Mouse (Mus musculus): ENCODE results near the gene Wdr37. TPM values are rescaled to one million over a fixed set of nuclear protein-coding genes. Genes with fewer than 3 reads are reported as not detected.
"Not testable (repeated sequence)": the region's sequence is repeated elsewhere in the genome, so short reads cannot be mapped to it uniquely, and the experiment has no call there.

Gene Wdr37
- polyA plus RNA-seq, 1 experiment from 2014 or later = 50.7 TPM

GRCm38 (mm10) chr13:8849311-8849710 lies 22.4 kb downstream of the Wdr37 start:
- no peak for ATAC-seq
- Histone ChIP-seq H3K4me3 (ENCODE audit: low read length) (no peak overlapping the region), H3K36me3 (ENCODE audit: control insufficient read depth, insufficient read depth, low read length) (peaks cover 31% of the 10 kb centered on the region), H3K4me1 (ENCODE audit: control insufficient read depth, insufficient read depth, low read depth, low read length) (no peaks in the 10 kb centered on the region), H3K9me3 (ENCODE audit: control insufficient read depth, low read length) (no peaks in the 10 kb centered on the region), H3K9ac (ENCODE audit: low read depth, low read length) (no peak overlapping the region), H3K4me2 (ENCODE audit: low read length) (no peak overlapping the region), H3K27me3 (replicated peaks; ENCODE audit: control insufficient read depth, insufficient read depth, low read length) (no peaks in the 10 kb centered on the region), H3K27ac (ENCODE audit: low read depth, low read length) (no peak overlapping the region)
- WGBS = 43% methylated on average over 1 of the region's 1 CpGs

- Histone ChIP-seq H3K27ac (ENCODE audit: low read depth, low read length) (no peak overlapping the region), H3K4me1 (ENCODE audit: control insufficient read depth, insufficient read depth, low read depth, low read length) (no peaks in the 10 kb centered on the region), H3K36me3 (ENCODE audit: control insufficient read depth, insufficient read depth, low read length) (peaks cover 30% of the 10 kb centered on the region), H3K4me2 (ENCODE audit: low read length) (no peak overlapping the region), H3K4me3 (ENCODE audit: low read length) (no peak overlapping the region), H3K27me3 (replicated peaks; ENCODE audit: control insufficient read depth, insufficient read depth, low read length) (no peaks in the 10 kb centered on the region), H3K9ac (ENCODE audit: low read depth, low read length) (no peak overlapping the region), H3K9me3 (ENCODE audit: control insufficient read depth, low read length) (no peaks in the 10 kb centered on the region)
- ATAC-seq = no peak
- WGBS = 54% methylated on average over 2 of the region's 2 CpGs
Measured at GRCm38 (mm10) chr13:8847702-8848101, 24.0 kb downstream of the Wdr37 start.

- H3K4me2 ChIP-seq (ENCODE audit: low read length) = no peak overlapping the region
- no peaks in the 10 kb centered on the region for H3K4me1 ChIP-seq (ENCODE audit: control insufficient read depth, insufficient read depth, low read depth, low read length)
- 94% methylated on average over 3 of the region's 3 CpGs for WGBS
- no peak overlapping the region for H3K9ac ChIP-seq (ENCODE audit: low read depth, low read length)
- H3K27ac ChIP-seq (ENCODE audit: low read depth, low read length) = no peak overlapping the region
- no peaks in the 10 kb centered on the region for H3K9me3 ChIP-seq (ENCODE audit: control insufficient read depth, low read length)
- no peaks in the 10 kb centered on the region for H3K27me3 ChIP-seq (replicated peaks; ENCODE audit: control insufficient read depth, insufficient read depth, low read length)
- no peak for ATAC-seq
- peaks cover 26% of the 10 kb centered on the region for H3K36me3 ChIP-seq (ENCODE audit: control insufficient read depth, insufficient read depth, low read length)
- H3K4me3 ChIP-seq (ENCODE audit: low read length) = no peak overlapping the region
Measured at GRCm38 (mm10) chr13:8842273-8842672, 29.4 kb downstream of the Wdr37 start.

GRCm38 (mm10) chr13:8841846-8842245 lies 29.9 kb downstream of the Wdr37 start:
- not testable (repeated sequence) for H3K9ac ChIP-seq (ENCODE audit: low read depth, low read length); ATAC-seq; H3K9me3 ChIP-seq (ENCODE audit: control insufficient read depth, low read length); H3K4me1 ChIP-seq (ENCODE audit: control insufficient read depth, insufficient read depth, low read depth, low read length); H3K27me3 ChIP-seq (replicated peaks; ENCODE audit: control insufficient read depth, insufficient read depth, low read length); H3K4me2 ChIP-seq (ENCODE audit: low read length); H3K27ac ChIP-seq (ENCODE audit: low read depth, low read length); H3K4me3 ChIP-seq (ENCODE audit: low read length)
- WGBS = 93% methylated on average over 7 of the region's 7 CpGs
- H3K36me3 ChIP-seq (ENCODE audit: control insufficient read depth, insufficient read depth, low read length) = peaks cover 23% of the 10 kb centered on the region

- Histone ChIP-seq H3K36me3 (ENCODE audit: control insufficient read depth, insufficient read depth, low read length) (peaks cover 26% of the 10 kb centered on the region), H3K27me3 (replicated peaks; ENCODE audit: control insufficient read depth, insufficient read depth, low read length) (no peaks in the 10 kb centered on the region), H3K4me1 (ENCODE audit: control insufficient read depth, insufficient read depth, low read depth, low read length) (no peaks in the 10 kb centered on the region), H3K27ac (ENCODE audit: low read depth, low read length) (no peak overlapping the region), H3K4me2 (ENCODE audit: low read length) (no peak overlapping the region), H3K4me3 (ENCODE audit: low read length) (no peak overlapping the region), H3K9me3 (ENCODE audit: control insufficient read depth, low read length) (no peaks in the 10 kb centered on the region), H3K9ac (ENCODE audit: low read depth, low read length) (no peak overlapping the region)
- ATAC-seq = no peak
- WGBS = 95% methylated on average over 2 of the region's 2 CpGs
Measured at GRCm38 (mm10) chr13:8840941-8841340, 30.8 kb downstream of the Wdr37 start.

- H3K27me3 ChIP-seq (replicated peaks; ENCODE audit: control insufficient read depth, insufficient read depth, low read length) = no peaks in the 10 kb centered on the region
- H3K4me2 ChIP-seq (ENCODE audit: low read length) = no peak overlapping the region
- 87% methylated on average over 6 of the region's 6 CpGs for WGBS
- no peak overlapping the region for H3K27ac ChIP-seq (ENCODE audit: low read depth, low read length)
- ATAC-seq = no peak
- H3K9ac ChIP-seq (ENCODE audit: low read depth, low read length) = no peak overlapping the region
- peaks cover 26% of the 10 kb centered on the region for H3K36me3 ChIP-seq (ENCODE audit: control insufficient read depth, insufficient read depth, low read length)
- no peaks in the 10 kb centered on the region for H3K4me1 ChIP-seq (ENCODE audit: control insufficient read depth, insufficient read depth, low read depth, low read length)
- H3K4me3 ChIP-seq (ENCODE audit: low read length) = no peak overlapping the region
- H3K9me3 ChIP-seq (ENCODE audit: control insufficient read depth, low read length) = no peaks in the 10 kb centered on the region
Measured at GRCm38 (mm10) chr13:8839937-8840336, 31.8 kb downstream of the Wdr37 start.

GRCm38 (mm10) chr13:8839111-8839510 lies 32.6 kb downstream of the Wdr37 start:
- WGBS = 90% methylated on average over 10 of the region's 10 CpGs

GRCm38 (mm10) chr13:8838394-8838793 lies 33.3 kb downstream of the Wdr37 start:
- H3K36me3 ChIP-seq (ENCODE audit: control insufficient read depth, insufficient read depth, low read length) = peaks cover 37% of the 10 kb centered on the region
- H3K9me3 ChIP-seq (ENCODE audit: control insufficient read depth, low read length) = no peaks in the 10 kb centered on the region
- H3K27me3 ChIP-seq (replicated peaks; ENCODE audit: control insufficient read depth, insufficient read depth, low read length) = no peaks in the 10 kb centered on the region
- H3K4me3 ChIP-seq (ENCODE audit: low read length) = no peak overlapping the region
- no peak overlapping the region for H3K27ac ChIP-seq (ENCODE audit: low read depth, low read length)
- no peak overlapping the region for H3K4me2 ChIP-seq (ENCODE audit: low read length)
- no peak for ATAC-seq
- 24% methylated on average over 3 of the region's 3 CpGs for WGBS
- H3K4me1 ChIP-seq (ENCODE audit: control insufficient read depth, insufficient read depth, low read depth, low read length) = no peaks in the 10 kb centered on the region
- no peak overlapping the region for H3K9ac ChIP-seq (ENCODE audit: low read depth, low read length)

More at GRCm38 (mm10) chr13:8839111-8839510, 32.6 kb downstream of the Wdr37 start:
- no peaks in the 10 kb centered on the region for H3K9me3 ChIP-seq (ENCODE audit: control insufficient read depth, low read length)
- no peak overlapping the region for H3K4me3 ChIP-seq (ENCODE audit: low read length)
- H3K27me3 ChIP-seq (replicated peaks; ENCODE audit: control insufficient read depth, insufficient read depth, low read length) = no peaks in the 10 kb centered on the region
- no peak for ATAC-seq
- no peak overlapping the region for H3K9ac ChIP-seq (ENCODE audit: low read depth, low read length)
- no peaks in the 10 kb centered on the region for H3K4me1 ChIP-seq (ENCODE audit: control insufficient read depth, insufficient read depth, low read depth, low read length)
- no peak overlapping the region for H3K4me2 ChIP-seq (ENCODE audit: low read length)
- peaks cover 34% of the 10 kb centered on the region for H3K36me3 ChIP-seq (ENCODE audit: control insufficient read depth, insufficient read depth, low read length)
- H3K27ac ChIP-seq (ENCODE audit: low read depth, low read length) = no peak overlapping the region

GRCm38 (mm10) chr13:8834573-8834972 lies 37.1 kb downstream of the Wdr37 start:
- peaks cover 19% of the 10 kb centered on the region for H3K36me3 ChIP-seq (ENCODE audit: control insufficient read depth, insufficient read depth, low read length)
- H3K9me3 ChIP-seq (ENCODE audit: control insufficient read depth, low read length) = no peaks in the 10 kb centered on the region
- no peak overlapping the region for H3K4me2 ChIP-seq (ENCODE audit: low read length)
- no peaks in the 10 kb centered on the region for H3K27me3 ChIP-seq (replicated peaks; ENCODE audit: control insufficient read depth, insufficient read depth, low read length)
- H3K9ac ChIP-seq (ENCODE audit: low read depth, low read length) = no peak overlapping the region
- H3K4me3 ChIP-seq (ENCODE audit: low read length) = no peak overlapping the region
- 93% methylated on average over 5 of the region's 5 CpGs for WGBS
- peaks cover 3% of the 10 kb centered on the region; the same call in 1 of the 2 replicates for H3K4me1 ChIP-seq (ENCODE audit: control insufficient read depth, insufficient read depth, low read depth, low read length)
- H3K27ac ChIP-seq (ENCODE audit: low read depth, low read length) = no peak overlapping the region
- ATAC-seq = no peak
